Mouse (Mus musculus) cerebellum, postnatal 25 days (tissue): ENCODE measurements around the gene Slc8b1.

Experiments
- DNase-seq, 2 experiments: peaks; one replicate each; pipeline ENCODE4 v3.0.0; 2021; ENCODE audit warnings: mixed read lengths in 2 of 2

Gene Slc8b1

DNA sequence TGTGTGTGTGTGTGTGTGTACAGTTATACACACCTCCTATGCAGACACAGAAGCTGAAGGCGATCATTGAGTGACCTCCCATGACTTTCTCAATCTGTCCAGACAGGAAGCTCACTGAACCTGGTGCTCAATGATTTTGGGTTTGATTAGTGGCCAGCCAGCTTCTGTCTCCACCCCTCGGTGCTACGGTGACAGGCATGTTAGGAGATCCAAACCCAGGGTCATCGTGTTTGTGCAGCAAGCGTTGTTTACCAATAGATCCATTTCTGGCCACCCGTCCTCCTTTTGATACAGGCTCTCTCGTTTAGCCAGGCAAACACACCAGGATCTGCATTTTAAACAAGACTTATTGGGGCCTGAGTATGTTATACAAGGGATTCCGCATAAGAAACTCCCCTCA is 20.7 kb downstream of the Slc8b1 start:
- no peak for DNase-seq

DNA sequence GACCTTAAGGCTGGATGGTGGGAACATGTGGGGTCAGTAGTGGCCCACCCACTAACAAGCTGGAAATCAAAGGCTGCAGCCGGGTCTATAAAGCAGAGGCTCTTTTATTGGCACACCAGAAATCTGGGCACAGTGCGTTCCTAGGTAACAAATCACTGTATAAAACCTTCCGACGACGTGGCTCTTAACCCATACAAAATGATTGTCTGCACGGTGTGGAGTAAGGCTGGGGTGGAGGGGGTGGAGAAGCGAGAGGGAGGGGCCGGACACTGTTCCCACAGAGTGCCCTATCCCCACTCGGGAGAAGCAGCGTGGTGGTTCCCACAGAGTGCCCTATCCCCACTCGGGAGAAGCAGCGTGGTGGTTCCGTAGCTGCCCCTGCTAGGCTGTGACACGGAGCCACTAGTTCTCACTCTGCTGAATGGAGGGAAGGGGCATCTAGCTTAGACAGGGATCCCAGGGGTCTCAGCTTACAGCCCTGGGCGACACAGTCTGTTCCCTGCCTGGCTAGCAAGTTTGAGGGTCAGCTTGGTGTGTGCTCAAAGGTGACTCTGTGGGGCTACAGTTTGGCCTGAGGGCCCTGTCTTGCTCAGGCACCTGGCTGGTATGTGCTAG is 23.2 kb downstream of the Slc8b1 start:
- DNase-seq = no peak

DNA sequence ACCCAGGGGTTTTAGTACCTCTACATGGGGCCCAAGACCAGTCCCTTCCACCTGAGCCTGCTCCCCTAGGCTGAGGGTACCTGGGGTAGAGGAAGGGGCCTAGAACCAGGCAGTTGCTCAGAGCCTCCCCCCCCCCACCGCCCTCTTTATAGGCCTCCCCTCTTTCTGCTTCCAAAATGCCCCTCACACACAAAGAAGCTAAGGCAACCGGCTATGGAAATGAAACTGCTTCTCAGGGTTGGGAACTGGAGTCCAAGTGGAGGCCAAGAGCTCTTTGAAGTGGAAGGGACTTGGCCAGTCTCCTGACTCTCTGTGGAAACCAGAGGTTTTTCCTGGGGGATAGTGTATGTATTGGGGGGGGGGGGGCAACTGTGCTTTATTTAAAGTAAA is 23.7 kb downstream of the Slc8b1 start:
- no peak for DNase-seq

DNA sequence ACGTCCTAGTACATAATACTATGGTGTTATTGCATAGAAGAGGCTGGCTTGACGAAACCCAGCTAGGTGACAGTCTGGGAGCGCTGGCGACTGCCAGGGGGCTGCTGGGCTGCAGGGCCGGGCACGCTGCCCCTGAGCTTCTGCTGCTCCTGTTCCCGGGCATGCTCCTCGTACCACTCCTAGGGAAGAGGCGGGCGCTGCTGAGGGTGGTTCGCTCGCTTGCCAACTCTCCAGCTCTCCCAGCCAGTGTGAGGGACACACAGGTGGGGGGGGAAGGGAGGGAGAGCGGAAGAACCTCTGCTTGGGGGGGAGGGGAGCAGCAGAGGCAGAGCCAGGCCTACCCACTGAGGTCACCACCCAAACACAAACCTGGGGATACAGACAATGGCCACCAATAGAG is 25.1 kb downstream of the Slc8b1 start:
- peak; percentile 75 for DNase-seq

DNA sequence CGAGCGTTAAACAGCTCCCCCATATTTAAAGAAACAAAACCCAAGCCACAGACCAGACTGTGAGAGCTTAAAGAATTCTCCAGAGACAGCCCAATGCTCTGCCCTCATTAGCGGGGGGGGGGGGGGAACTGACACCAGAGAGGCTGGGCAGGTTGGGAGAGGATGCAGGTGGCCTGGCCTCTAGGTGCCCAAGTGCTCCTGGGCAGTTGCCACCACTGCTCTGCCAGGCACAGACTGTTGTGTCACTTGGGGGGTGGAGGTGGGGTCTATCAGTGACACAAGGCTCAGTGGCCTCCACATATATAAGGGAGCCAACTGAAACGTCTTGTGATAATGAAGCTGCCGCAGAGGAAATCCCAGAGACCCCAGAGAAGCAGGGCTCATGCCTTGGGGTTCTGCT is 25.7 kb downstream of the Slc8b1 start:
- peak in 1 of 2 experiments; percentile 57 for DNase-seq

DNA sequence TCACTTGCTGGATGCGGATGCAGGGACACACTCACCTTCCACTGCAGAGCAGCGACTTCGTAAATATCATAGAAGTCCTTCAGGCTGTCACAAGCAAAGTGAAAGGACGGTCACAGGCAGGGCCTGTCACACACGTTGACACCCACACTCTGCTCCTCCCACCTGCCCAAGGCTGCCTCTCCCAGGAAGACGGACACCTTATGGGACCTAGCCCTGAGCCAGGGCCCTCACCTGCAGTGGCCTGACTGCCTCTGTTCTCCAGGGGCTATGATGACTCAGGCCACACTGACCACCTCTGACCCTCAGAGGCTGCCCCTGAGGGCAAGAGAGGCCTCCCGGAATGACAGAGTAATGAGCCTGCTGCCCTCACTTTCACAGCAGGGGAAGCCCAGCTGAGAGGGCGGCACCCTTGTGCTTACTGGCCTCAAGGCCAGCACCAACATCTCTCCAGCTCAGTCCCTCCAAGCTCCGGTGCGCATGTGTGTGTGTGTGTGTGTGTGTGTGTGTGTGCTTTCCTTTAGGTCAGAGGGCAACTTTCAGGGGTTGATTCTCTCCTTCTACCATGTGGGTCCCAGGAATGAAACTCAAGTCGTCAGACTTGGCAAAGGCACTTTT is 37.4 kb downstream of the Slc8b1 start:
- DNase-seq = no peak

DNA sequence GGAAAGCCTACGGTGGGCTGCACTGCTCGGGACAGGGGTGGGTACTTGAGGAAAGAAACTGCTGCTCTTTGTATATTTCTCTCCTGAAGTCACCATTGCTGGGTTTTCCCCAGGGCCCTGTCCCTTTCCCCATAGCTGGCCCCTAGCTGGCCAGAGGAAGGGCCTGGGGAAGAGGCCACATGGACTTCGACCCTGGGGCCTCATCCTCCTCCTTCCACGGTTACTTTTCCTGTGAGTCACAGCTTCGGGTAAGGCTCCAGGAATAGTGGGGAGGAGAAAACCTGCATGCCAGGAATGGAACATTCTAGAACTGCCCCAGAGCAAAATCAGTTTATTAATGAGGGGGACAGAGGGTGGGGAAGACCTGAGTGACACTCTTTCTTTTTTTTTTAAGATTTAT is 39.2 kb downstream of the Slc8b1 start:
- DNase-seq = no peak

DNA sequence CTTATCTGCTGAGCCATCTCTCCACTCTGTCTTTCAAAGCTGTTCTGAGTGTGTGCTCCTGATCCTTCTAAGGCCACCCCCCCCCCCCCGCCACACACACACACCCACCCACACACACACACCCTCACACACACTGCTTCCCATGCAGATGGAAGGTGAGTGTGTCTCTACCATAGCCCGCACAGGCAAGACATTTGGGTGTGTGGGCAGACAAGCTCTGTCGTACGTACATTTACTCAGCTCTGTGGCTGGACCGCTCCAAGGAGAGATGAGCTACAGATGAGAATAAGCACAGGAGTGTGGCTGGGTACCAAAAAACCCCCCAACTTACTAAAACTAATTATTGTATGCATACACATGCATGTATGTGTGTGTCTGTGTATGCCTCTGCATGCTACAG is 39.7 kb downstream of the Slc8b1 start:
- DNase-seq = no peak

DNA sequence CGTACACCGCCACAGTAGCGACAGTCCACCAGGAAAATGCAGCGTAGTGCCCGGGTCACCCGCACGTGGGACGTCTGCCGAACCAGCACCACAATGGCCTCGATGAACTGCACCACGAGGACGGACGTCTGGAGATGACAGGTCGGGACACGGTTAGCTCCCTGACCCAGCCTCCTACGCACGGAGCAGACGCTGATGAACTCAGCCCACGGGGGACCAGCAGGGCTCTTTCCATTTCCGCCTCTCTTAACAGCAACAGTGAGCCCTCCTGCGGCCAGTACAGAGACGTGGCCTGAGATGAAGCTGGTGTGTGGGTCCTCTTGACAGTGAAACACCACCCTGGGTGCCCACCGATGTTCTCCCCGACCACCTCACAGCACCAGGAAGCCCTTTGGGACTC is 44.9 kb downstream of the Slc8b1 start:
- DNase-seq = no peak

DNA sequence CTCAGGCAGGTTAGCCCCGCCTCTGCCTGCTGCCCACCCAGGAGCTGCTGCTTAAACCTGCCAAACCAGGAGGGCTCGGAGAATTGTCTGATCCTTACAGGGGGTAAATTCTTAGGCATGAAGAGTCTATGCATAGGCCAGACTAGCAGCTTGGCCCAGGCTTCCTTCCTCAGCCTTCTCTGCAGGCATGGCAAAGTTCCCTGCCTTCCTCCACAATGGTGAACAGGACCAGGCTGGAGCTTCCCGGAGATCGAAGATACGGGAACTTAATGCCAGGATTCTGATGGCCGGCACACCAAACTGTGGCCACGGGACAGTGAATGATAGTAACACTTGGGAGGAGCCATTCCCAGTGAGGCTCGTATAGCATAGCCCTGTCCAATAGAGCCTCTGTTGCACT is 47.1 kb downstream of the Slc8b1 start:
- DNase-seq = peak; percentile 50 to 51

DNA sequence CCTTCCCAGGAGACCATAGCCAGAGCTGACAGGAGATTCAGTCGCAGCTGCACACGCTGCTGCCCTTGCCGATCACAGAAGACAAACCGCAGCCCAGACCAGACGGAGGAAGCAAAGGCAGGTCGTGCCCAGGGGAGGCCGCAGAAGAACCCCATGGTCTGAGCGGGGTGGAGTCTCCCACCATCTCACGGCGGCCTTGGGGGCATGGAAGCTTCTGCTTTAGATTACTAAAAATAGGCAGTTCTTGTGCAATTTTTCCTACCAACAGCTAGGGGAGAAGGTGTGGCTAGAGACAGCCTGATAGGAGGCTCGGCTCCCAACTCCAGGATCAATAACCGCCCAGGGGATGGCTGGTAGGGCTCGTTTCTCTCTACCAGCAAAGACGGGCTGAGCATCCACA is 47.8 kb downstream of the Slc8b1 start:
- DNase-seq = peak in 1 of 2 experiments; percentile 42

DNA sequence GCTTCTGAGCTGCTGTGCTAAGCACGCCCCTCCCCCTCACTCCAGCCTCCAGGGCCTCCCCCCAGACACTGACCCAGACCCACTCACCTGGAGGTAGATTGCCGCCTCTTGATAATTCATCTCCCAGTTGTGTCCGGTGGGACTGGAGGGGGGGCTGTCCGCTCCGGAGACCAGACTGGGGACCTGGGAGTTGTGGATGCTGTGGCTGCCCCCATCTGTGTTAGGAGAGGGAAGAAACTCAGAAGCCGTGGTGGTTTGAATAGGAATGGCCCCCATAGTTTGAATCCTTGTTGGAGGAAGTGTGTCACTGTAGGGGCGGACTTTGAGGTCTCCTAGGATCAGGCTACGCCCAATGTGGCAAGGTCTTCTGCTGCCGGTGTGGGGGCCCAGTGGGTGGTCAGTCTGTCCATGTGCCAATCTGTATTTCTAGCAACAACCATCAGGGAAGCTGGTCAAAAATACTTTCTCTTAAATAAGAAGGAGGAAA is 49.2 kb downstream of the Slc8b1 start:
- DNase-seq = peak; percentile 50 to 66

DNA sequence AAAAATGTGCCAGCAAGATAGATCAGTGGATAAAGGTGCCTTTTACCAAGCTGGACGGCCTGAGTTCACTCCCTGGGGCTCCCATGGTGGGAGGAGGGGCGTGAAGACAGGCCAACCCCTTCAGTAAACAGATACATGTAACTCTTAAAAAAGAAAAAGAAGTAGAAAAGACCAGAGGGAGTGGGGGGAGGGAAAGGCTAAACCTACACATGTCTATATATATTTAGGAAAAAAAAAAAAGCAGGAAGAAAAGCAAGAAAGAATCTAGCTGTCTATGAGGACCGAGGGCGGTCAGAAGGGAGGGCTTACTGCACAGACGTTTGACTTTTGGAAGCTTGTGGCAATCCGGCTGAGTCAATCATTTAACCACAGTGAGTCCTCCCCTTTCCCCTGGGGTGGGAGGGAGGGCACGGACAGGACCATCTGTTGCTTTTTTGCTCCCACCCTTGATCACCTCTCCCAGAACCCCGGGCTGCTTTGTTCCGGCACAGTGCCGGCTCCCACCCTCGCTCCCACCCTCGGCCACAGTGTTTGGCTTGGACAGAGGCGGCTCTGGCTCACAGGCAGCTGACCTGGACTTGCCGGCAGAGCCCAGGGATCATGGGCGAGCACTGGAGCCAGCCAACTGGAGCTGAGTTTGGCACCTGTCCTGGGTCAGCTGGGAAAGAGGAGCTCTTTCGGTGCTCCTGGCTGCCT is 49.8 kb downstream of the Slc8b1 start:
- DNase-seq = peak; percentile 87 to 89

DNA sequence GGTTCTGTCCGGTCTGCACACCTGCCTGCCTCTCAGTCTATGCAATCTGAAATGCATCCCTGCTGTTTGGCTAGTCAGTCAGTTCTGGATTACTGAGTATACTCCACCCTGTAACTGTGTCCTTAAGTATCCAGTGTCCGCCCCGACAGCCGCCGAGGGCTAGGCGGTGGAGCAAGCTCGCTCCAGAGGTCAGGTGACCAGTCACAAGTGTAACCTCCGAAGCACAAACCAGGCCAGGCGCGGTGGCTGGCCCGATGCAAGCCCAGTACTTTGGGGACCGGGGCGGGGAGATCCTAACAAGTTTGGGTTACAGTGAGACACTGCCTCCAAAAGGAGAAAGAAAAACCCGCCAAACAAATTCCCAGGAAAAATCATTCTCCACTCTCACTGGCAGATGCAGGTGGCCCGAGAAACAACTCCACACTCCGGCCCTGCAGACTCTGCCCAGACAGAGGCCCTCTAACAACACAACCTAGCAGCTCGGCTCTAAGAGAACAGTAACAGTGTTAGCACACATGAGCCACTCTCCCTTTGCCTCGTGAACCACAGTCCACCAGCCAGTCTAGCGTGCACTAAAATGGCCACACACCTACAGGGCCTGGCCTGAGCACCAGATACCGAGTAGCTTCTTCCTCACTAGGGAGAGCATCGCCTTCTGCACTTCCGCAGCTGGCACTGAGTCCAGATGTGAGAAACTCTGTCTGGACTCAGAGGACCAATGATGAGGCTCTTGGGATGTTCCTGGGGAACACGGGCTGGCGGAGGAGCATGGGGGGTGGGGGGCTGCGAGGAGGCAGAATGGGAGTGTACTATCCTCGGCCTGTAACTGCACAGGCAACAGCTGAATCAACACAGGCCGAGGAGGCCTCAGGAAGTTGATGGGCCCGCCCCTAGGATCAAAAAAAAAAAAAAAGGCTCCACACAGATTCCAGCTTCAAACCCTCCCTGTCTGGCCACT is 52.3 kb downstream of the Slc8b1 start:
- peak in 1 of 2 experiments; percentile 41 for DNase-seq

DNA sequence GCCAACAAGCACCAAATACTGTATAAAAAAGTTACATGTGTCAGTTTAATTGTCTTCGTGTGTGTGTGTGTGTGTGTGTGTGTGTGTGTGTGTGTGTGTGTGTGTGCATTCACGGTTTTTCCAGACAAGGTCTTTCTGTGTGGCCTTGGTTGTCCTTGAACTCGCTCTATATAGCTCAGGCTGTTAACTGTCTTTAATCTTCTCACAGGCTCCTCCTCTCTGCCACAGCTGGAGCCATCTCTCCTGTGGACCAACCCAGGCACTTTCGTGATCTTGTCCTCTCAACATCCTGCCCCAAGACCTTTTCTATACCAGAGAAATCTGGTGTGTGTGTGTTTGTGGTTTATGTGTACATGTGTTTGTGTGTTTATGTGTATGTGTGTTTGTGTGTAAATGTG is 52.9 kb downstream of the Slc8b1 start:
- DNase-seq = no peak

DNA sequence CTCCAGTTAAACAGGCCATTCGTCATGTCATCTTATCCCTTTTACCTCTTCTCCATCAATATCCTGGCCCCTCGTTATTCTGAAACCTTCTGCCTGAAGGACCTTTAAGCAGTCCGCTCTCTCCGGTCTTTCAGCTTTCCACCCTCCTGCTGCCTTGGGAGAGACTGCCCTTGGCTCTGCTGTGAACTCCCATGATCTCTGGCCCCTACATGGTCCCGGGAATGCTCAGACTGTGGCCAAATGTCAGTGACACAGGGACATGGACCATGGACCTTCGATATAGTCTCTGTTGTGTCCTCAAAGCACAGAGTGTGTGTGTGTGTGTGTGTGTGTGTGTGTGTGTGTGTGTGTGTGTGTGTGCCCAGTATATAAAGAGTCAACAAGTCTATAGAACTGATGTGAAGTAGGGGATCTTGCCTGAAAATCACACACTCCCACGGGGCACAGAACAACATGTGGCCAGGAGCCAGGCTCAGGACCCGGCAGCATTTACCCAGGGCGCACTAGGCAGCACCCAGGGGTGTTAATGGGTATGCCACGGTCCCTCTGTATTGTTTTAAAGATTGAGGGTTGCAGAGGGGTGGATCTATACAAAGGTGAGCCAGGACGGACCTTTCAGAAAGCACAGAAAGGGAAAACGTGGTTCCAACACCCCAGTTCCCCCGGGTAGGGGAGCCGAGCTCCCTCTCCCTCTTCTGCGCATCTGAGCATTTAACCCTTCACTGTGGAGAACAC is 54.4 kb downstream of the Slc8b1 start:
- DNase-seq = peak in 1 of 2 experiments; percentile 37

DNA sequence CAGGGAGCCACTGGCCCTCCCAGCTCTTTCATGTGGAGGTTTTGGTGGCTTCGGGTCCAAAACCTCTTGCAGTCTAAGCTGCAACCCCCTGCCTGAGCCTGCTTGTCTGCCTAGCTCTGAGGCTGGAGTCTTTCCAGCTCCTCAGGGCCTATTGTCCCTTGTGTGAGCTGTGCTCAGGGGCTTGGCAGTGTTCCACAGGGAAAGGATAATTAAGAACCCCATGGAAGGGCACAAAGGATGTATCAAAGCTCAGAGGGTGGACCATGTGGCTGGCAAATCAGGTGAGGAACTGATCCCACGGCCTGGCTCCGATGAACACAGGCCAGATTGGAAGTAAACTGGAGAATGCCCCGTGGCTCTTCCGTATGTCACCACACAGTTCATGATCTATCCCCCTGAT is 55.1 kb downstream of the Slc8b1 start:
- peak in 1 of 2 experiments; percentile 91 for DNase-seq

DNA sequence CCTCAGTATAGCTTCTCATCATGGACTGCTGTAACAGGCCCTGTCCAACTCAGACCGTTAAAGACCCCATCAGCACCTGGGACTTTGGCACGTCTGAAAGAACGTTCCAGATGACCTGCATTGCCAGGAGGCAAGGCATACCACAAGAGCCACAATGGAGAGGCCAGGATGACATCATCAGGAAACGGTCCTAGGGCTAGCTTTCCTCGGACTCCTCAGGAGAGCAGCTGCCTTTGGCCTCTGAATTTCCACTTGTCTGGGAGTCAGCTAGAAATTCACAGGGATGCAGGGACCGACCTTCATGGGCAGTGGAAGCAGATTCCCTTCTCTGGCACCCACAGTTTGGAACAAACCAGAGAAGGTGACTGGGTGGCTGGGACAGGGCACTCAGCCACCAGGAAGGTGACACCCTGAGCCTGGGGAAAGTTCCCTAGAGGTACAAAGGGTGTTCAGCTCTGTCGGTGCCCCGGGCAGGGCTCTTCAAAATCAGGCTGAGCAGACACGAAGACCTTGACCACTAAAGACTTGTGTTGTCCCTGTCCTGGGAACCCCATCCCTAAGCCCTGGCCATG is 55.8 kb downstream of the Slc8b1 start:
- DNase-seq = peak in 1 of 2 experiments; percentile 67

DNA sequence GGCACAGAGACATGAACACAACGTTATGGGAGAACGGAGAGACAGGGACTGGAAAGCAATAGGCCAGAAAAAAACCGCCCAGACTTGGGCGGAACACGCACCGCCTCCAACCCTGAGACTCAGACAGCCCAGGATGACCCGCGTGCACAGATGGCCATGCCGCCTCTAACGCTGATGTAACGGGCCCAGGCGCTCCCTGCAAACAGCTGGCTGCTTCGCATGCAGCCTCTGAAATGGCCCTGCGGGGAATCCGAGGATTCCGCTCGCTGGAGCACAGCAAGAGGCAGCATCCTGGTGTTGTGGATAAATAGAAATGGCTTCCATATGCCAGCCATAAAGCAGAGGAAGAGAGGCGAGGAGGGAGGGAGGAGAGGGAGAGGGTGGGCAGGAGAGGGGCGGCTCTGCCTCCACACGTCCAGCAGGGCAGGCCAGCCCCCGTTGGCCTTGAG is 56.3 kb downstream of the Slc8b1 start:
- DNase-seq = peak; percentile 64 to 68

DNA sequence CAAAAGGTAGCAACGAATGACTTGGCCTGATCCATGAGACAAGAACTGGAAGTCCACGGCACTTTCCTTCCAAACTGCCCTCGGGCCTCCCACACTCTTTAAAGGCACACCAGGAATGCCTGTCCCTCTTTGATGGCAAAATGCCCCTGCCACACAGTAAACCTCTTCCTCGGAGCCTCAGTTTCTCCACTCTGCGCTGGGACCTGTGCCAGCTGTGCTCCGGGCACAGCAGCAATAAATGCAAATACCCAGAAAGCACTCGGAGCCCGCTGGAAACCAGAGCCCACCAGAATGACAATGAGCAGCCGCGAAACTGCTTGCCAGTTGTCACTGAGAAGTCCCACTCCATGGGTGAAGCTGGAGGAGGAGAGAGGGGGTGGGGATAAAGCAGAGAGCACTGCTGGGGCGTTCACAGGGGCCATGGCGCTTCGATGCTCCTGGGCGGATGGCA is 56.8 kb downstream of the Slc8b1 start:
- peak; percentile 53 to 61 for DNase-seq

DNA sequence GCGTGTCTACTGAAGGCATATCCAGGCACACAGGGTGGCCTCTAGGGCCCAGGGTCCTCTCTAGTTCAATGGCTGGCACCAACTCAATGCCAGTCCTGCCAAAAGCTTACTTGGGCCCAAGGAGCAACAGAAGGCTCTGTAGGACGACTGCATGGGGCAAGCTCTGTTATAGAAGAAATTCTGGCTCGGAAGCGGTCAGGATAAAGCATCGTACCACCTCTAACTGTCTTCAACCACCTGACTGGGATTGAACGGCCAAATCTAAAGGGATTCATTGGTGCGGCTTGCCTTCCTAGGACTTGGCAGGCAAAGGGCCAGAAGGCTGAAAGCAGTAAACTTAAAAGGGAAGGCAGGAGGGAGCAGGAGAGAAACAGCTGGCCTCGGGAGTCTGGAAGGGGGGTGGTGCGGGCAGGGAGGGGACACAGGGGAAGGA is 57.4 kb downstream of the Slc8b1 start:
- DNase-seq = peak; percentile 70 to 74

DNA sequence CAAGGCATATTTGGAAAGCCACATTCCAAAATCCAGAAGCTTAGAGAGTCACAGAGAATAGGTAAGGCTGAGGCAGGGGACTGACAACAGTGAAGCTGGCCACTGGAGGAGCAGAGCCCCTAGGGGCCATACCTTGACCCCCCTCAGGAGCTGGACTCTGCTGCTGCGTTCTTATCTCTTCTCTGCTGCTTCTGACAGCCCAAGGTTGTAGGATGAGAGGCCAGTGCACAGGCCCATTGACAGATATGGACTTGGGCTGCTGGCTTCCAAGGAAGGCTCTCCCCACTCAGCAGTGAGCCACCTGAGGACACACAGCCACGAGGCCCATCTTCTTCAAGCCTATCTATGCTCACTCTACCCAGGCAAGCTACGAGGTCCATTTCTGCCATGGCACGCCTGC is 58.0 kb downstream of the Slc8b1 start:
- peak in 1 of 2 experiments; percentile 31 for DNase-seq
